Mouse (Mus musculus): ENCODE data around the gene Asphd2. TPM values are rescaled to one million over a fixed set of nuclear protein-coding genes. Genes with fewer than 3 reads are reported as not detected.

Asphd2 gene
- polyA plus RNA-seq (2012; rRNA removed), result 5.4 and 6.2 TPM in 2 replicates

GRCm38 (mm10) chr5:112394779-112395443 lies at the start of gene Asphd2:
Gene Asphd2 (minus strand): TSS chr5:112394866.

GRCm38 (mm10) chr5:112355910-112356309 lies 38.8 kb downstream of the Asphd2 start, which contains the start of gene Gm6583:
Gene Gm6583 (minus strand): TSS chr5:112356033.

GRCm38 (mm10) chr5:112342463-112343204 lies 52.0 kb downstream of the Asphd2 start, which contains the start of the genes Srrd and Hps4:
Gene Srrd (minus strand): TSS chr5:112343040.
Gene Hps4 (plus strand): TSS chr5:112343083.

Other genes starting within 250 kb of the Asphd2 start
- gene Cryba4, start 142.3 kb downstream of the Asphd2 start, polyA plus RNA-seq (2012; rRNA removed), result 11.8 and 17.1 TPM in 2 replicates
- 5.7 and 6.0 TPM in 2 replicates for gene Crybb1, start 139.1 kb downstream of the Asphd2 start, polyA plus RNA-seq (2012; rRNA removed)
- 185 and 246 TPM in 2 replicates for gene Tpst2, start 118.2 kb downstream of the Asphd2 start, polyA plus RNA-seq (2012; rRNA removed)
- gene Tfip11, start 68.5 kb downstream of the Asphd2 start, polyA plus RNA-seq (2012; rRNA removed), result 57.5 and 59.6 TPM in 2 replicates
- 63.5 and 67.9 TPM in 2 replicates for gene Srrd, start 51.8 kb downstream of the Asphd2 start, polyA plus RNA-seq (2012; rRNA removed)
- 65.3 and 67.9 TPM in 2 replicates for gene Hps4, start 51.8 kb downstream of the Asphd2 start, polyA plus RNA-seq (2012; rRNA removed)
- not detected in 2 replicates for gene Gm6583, start 38.8 kb downstream of the Asphd2 start, polyA plus RNA-seq (2012; rRNA removed)
- gene Gm6588, start 54.6 kb upstream of the Asphd2 start, polyA plus RNA-seq (2012; rRNA removed), result not detected in 2 replicates
- gene Sez6l, start 182.3 kb upstream of the Asphd2 start, polyA plus RNA-seq (2012; rRNA removed), result 0.60 and 1.0 TPM in 2 replicates